Mouse (Mus musculus) forebrain, embryonic 14.5 days (tissue): Measurements from ENCODE around the gene Nckap1l. TPM values are rescaled to one million over a fixed set of nuclear protein-coding genes. Genes with fewer than 3 reads are reported as not detected.
"Not testable (repeated sequence)": the region's sequence is repeated elsewhere in the genome, so short reads cannot be mapped to it uniquely, and the experiment has no call there.

ENCODE experiments used
- ATAC-seq: fragments of 200-750 bp; cut with Nextera tagmentation; 2 replicates; pipeline ENCODE4 v1.8.0; 2017; ENCODE audit warnings: mild to moderate bottlenecking, moderate library complexity
- DNase-seq: peaks from one replicate; pipeline ENCODE4 v3.0.0-alpha.2; 2015; ENCODE audit warnings: low spot score
- H3K27ac ChIP-seq: fragments of 300-500 bp; sonication (generic); 2 replicates; pipeline ENCODE4 v1.5.1; 2014; ENCODE audit warnings: low read depth, mild to moderate bottlenecking, control low read depth, low read length, moderate library complexity
- H3K27me3 ChIP-seq: fragments of 300-500 bp; sonication (generic); replicated peaks from 2 replicates; pipeline ENCODE4 v1.6.1; 2014; ENCODE audit warnings: low read length, control low read depth, mixed read lengths; ENCODE audit not compliant: control insufficient read depth, insufficient read depth
- H3K36me3 ChIP-seq: fragments of 300-500 bp; sonication (generic); 2 replicates; pipeline ENCODE4 v1.6.1; 2014; ENCODE audit warnings: low read length, control low read depth; ENCODE audit not compliant: control insufficient read depth, insufficient read depth
- H3K4me1 ChIP-seq: fragments of 300-500 bp; sonication (generic); 2 replicates; pipeline ENCODE4 v1.6.1; 2014; ENCODE audit warnings: antibody characterized with exemption, low read length, control low read depth; ENCODE audit not compliant: control insufficient read depth, insufficient read depth
- H3K4me2 ChIP-seq: fragments of 300-500 bp; sonication (generic); 2 replicates; pipeline ENCODE4 v1.6.1; 2014; ENCODE audit warnings: mild to moderate bottlenecking, control low read depth, low read length
- H3K4me3 ChIP-seq: fragments of 300-500 bp; sonication (generic); 2 replicates; pipeline ENCODE4 v1.5.1; 2014; ENCODE audit warnings: low read depth, low read length, control low read depth
- H3K9ac ChIP-seq: fragments of 300-500 bp; sonication (generic); 2 replicates; pipeline ENCODE4 v1.6.1; 2014; ENCODE audit warnings: mild to moderate bottlenecking, low read length, control low read depth, moderate library complexity
- H3K9me3 ChIP-seq: fragments of 300-500 bp; sonication (generic); replicated peaks from 2 replicates; pipeline ENCODE4 v1.6.1; 2016; ENCODE audit warnings: low read length, control low read depth, mixed read lengths; ENCODE audit not compliant: control insufficient read depth
- WGBS: fragments of 180-500 bp; shearing (Covaris S2); extraction: QIAGEN DNeasy Blood & Tissue Kit; methylation state at CpG from one replicate; pipeline ENCODE4 v1.1.7; 2014; 5-methylcytosine and 5-hydroxymethylcytosine counted together
- polyA plus RNA-seq: library from polyadenylated mRNA; unstranded; fragments of >200 nt; fragmentation: Nextera tagmentation; extraction: Ambion mirVana; gene quantifications from 2 replicates; pipeline ENCODE4 v1.2.1, GENCODE M21; 2014

Nckap1l gene
- 1.9 and 2.3 TPM in 2 replicates for polyA plus RNA-seq

- 90% methylated on average over 13 of the region's 13 CpGs for WGBS
- no peak for DNase-seq
Observed at GRCm38 (mm10) chr15:103453551-103454218, at the start of gene Nckap1l. Gene Nckap1l, plus strand, starts transcription at chr15:103453794.

GRCm38 (mm10) chr15:103405586-103405985 lies 48.0 kb upstream of the Nckap1l start:
- ATAC-seq, H3K27me3 ChIP-seq, H3K4me3 ChIP-seq, H3K9ac ChIP-seq, H3K36me3 ChIP-seq, DNase-seq, H3K9me3 ChIP-seq, H3K4me2 ChIP-seq, H3K4me1 ChIP-seq, H3K27ac ChIP-seq: not testable (repeated sequence)
- WGBS = 91% methylated on average over 2 of the region's 3 CpGs

More at GRCm38 (mm10) chr15:103453551-103454218, at the start of gene Nckap1l:
- Histone ChIP-seq H3K4me3 (no peak within 1 kb of the TSS), H3K4me1 (no peaks in the 10 kb centered on the region), H3K4me2 (no peak within 1 kb of the TSS), H3K36me3 (no peaks in the 10 kb centered on the region), H3K27ac (no peak within 1 kb of the TSS), H3K27me3 (no peaks in the 10 kb centered on the region), H3K9me3 (no peaks in the 10 kb centered on the region), H3K9ac (no peak within 1 kb of the TSS)
- ATAC-seq = no peak

GRCm38 (mm10) chr15:103427017-103427416 lies 26.6 kb upstream of the Nckap1l start:
- H3K9me3 ChIP-seq = no peaks in the 10 kb centered on the region
- no peak overlapping the region for H3K4me3 ChIP-seq
- no peaks in the 10 kb centered on the region for H3K4me1 ChIP-seq
- H3K4me2 ChIP-seq = no peak overlapping the region
- H3K27ac ChIP-seq = no peak overlapping the region
- no peak overlapping the region for H3K9ac ChIP-seq
- DNase-seq (no peak), ATAC-seq (no peak)
- no peaks in the 10 kb centered on the region for H3K36me3 ChIP-seq
- 37% methylated on average over 2 of the region's 2 CpGs for whole genome bisulfite sequencing
- no peaks in the 10 kb centered on the region for H3K27me3 ChIP-seq

- Histone ChIP-seq H3K9me3 (no peaks in the 10 kb centered on the region), H3K9ac (no peak within 1 kb of the TSS), H3K4me1 (no peaks in the 10 kb centered on the region), H3K27ac (no peak within 1 kb of the TSS), H3K4me3 (no peak within 1 kb of the TSS), H3K27me3 (no peaks in the 10 kb centered on the region), H3K4me2 (no peak within 1 kb of the TSS), H3K36me3 (no peaks in the 10 kb centered on the region)
- no peak for DNase-seq
- WGBS = 93% methylated on average over 16 of the region's 16 CpGs
- no peak for ATAC-seq
Observed at GRCm38 (mm10) chr15:103430241-103430640, 23.4 kb upstream of the Nckap1l start, which contains the start of gene Gtsf1. Gene Gtsf1, minus strand, starts transcription at chr15:103430470.

GRCm38 (mm10) chr15:103445966-103446365 lies 7.6 kb upstream of the Nckap1l start:
- H3K9me3 ChIP-seq, H3K27ac ChIP-seq, DNase-seq, ATAC-seq, H3K4me2 ChIP-seq, H3K27me3 ChIP-seq, H3K4me3 ChIP-seq, H3K36me3 ChIP-seq, H3K9ac ChIP-seq, H3K4me1 ChIP-seq: not testable (repeated sequence)
- WGBS = 92% methylated on average over 4 of the region's 4 CpGs

GRCm38 (mm10) chr15:103448369-103448768 lies 5.2 kb upstream of the Nckap1l start, which contains the start of gene Gtsf2:
Gene Gtsf2, minus strand, starts transcription at chr15:103448469.
- Histone ChIP-seq H3K36me3 (no peaks in the 10 kb centered on the region), H3K4me2 (no peak within 1 kb of the TSS), H3K27me3 (no peaks in the 10 kb centered on the region), H3K4me1 (no peaks in the 10 kb centered on the region), H3K4me3 (no peak within 1 kb of the TSS), H3K27ac (no peak within 1 kb of the TSS), H3K9me3 (no peaks in the 10 kb centered on the region), H3K9ac (no peak within 1 kb of the TSS)
- DNase-seq = no peak
- ATAC-seq = no peak
- WGBS = 15% methylated on average over 3 of the region's 3 CpGs

GRCm38 (mm10) chr15:103454449-103454848 lies 855 bp downstream of the Nckap1l start:
- no peaks in the 10 kb centered on the region for H3K4me1 ChIP-seq
- no peak overlapping the region for H3K4me2 ChIP-seq
- H3K27ac ChIP-seq = no peak overlapping the region
- no peak overlapping the region for H3K9ac ChIP-seq
- DNase-seq (no peak), ATAC-seq (no peak)
- H3K4me3 ChIP-seq = no peak overlapping the region
- no peaks in the 10 kb centered on the region for H3K27me3 ChIP-seq
- 90% methylated on average over 6 of the region's 6 CpGs for WGBS
- no peaks in the 10 kb centered on the region for H3K36me3 ChIP-seq
- H3K9me3 ChIP-seq = no peaks in the 10 kb centered on the region

GRCm38 (mm10) chr15:103462539-103463261 lies 9.1 kb downstream of the Nckap1l start:
- Histone ChIP-seq H3K4me1 (no peaks in the 10 kb centered on the region), H3K36me3 (no peaks in the 10 kb centered on the region), H3K9ac (no peak overlapping the region), H3K4me3 (no peak overlapping the region), H3K4me2 (no peak overlapping the region), H3K27ac (no peak overlapping the region), H3K9me3 (no peaks in the 10 kb centered on the region), H3K27me3 (no peaks in the 10 kb centered on the region)
- 55% methylated on average over 7 of the region's 7 CpGs for WGBS
- DNase-seq (peak; percentile 30), ATAC-seq (no peak)
